Mouse (Mus musculus): ENCODE measurements at regions not wholly inside any gene's neighbourhood (a gene's known extent, or its start where the extent isn't known, plus 50 kb on each side); places are given as distances from the start of the nearest gene placed in this dataset.

- no peak for DNase-seq (ENCODE audit: low spot score in 2 of 2)
These were observed 656.3 kb downstream of the Slc22a22 start for GRCm38 (mm10) chr15:56820977-56821579.

- DNase-seq (ENCODE audit: low spot score in 2 of 2): no peak
These were observed 657.0 kb downstream of the Slc22a22 start for GRCm38 (mm10) chr15:56820256-56820976.

GRCm38 (mm10) chr15:56818158-56818690 is 659.2 kb downstream of the Slc22a22 start:
- no peak for DNase-seq (ENCODE audit: low spot score in 2 of 2)

GRCm38 (mm10) chr15:56817204-56818157 is 659.9 kb downstream of the Slc22a22 start:
- no peak for DNase-seq (ENCODE audit: low spot score in 2 of 2)

- DNase-seq (ENCODE audit: low spot score in 2 of 2): no peak
These were observed 663.5 kb downstream of the Slc22a22 start for GRCm38 (mm10) chr15:56813876-56814275.

GRCm38 (mm10) chr15:56810151-56810550 is 667.3 kb downstream of the Slc22a22 start:
- DNase-seq (ENCODE audit: low spot score in 2 of 2): no peak

- no peak for DNase-seq (ENCODE audit: low spot score in 2 of 2)
These were observed 669.8 kb downstream of the Slc22a22 start for GRCm38 (mm10) chr15:56807611-56808010.

- DNase-seq (ENCODE audit: low spot score in 2 of 2): no peak
These were observed 675.5 kb downstream of the Slc22a22 start for GRCm38 (mm10) chr15:56801933-56802332.

GRCm38 (mm10) chr15:56775431-56775830 is 702.0 kb downstream of the Slc22a22 start:
- DNase-seq (ENCODE audit: low spot score in 2 of 2): no peak

- no peak for DNase-seq (ENCODE audit: low spot score in 2 of 2)
These were observed 702.6 kb downstream of the Slc22a22 start for GRCm38 (mm10) chr15:56774648-56775393.

- no peak for DNase-seq (ENCODE audit: low spot score in 2 of 2)
These were observed 711.1 kb downstream of the Slc22a22 start for GRCm38 (mm10) chr15:56766356-56766755.

- no peak for DNase-seq (ENCODE audit: low spot score in 2 of 2)
These were observed 712.4 kb downstream of the Slc22a22 start for GRCm38 (mm10) chr15:56764957-56765482.

GRCm38 (mm10) chr15:56764019-56764418 is 713.4 kb downstream of the Slc22a22 start:
- DNase-seq (ENCODE audit: low spot score in 2 of 2): no peak

GRCm38 (mm10) chr15:56746698-56747097 is 730.7 kb downstream of the Slc22a22 start:
- no peak for DNase-seq (ENCODE audit: low spot score in 2 of 2)

- DNase-seq (ENCODE audit: low spot score in 2 of 2): no peak
These were observed 732.5 kb downstream of the Slc22a22 start for GRCm38 (mm10) chr15:56744915-56745314.
